In genomic region chr7:132554091-132554490, GRCm38 (mm10) we compare ENCODE assay signal across 22 mouse cellular contexts. TPM values are rescaled to one million over a fixed set of nuclear protein-coding genes. Genes with fewer than 3 reads are reported as not detected.
A peak's percentile ranks its signal among the peaks of the same experiment; 100 is the strongest.
DNase-seq lines count a peak whose midpoint lies in the region; ATAC-seq and TF ChIP-seq lines count a peak whose summit lies in the region.
"Had no signal": no experiment of that assay in that cellular context is flagged by ENCODE, and none has a peak within 500 bp of the region (broad histone marks: within the 10 kb centered on the region; RNA-seq: fewer than 3 reads in every experiment).

No protein-coding gene starts in this region.

- TF ChIP-seq CTCF in MEL (IDR thresholded peaks at IDR 0.05 in 2 of 3, conservative IDR thresholded peaks at IDR 0.05 in 1 of 3; ENCODE audit: control insufficient read depth in 1 of 3, insufficient read depth in 1 of 3, low read depth in 2 of 3, low read length in 3 of 3, poor library complexity in 1 of 3, severe bottlenecking in 1 of 3) = no peak
- no peak for TF ChIP-seq CTCF in brain, embryonic 14.5 days (IDR thresholded peaks at IDR 0.05; ENCODE audit: borderline replicate concordance, extremely low read depth, insufficient read depth, insufficient read length)

- TF ChIP-seq RAD21 in MEL (IDR thresholded peaks at IDR 0.05; ENCODE audit: low read depth, low read length) = no peak

- DNase-seq in limb, embryonic 14.5 days (ENCODE audit: low spot score) = peak; percentile 67
- DNase-seq in limb, embryonic 10.5 days (ENCODE audit: low spot score) = no peak
- peak; percentile 34 for DNase-seq in MEL (ENCODE audit: low read depth, low spot score)
- peak; percentile 70 for DNase-seq in brain, embryonic 14.5 days (ENCODE audit: low read depth)
- DNase-seq in kidney, postnatal 14 days = peak; percentile 69
- no peak for DNase-seq in layer of hippocampus, adult 8-10 months (ENCODE audit: low spot score in 2 of 2)
- DNase-seq in embryo, embryonic 11 days = no peak
- DNase-seq: adrenal gland, adult 8-10 months; cerebellum, postnatal 25 days; gastrocnemius, postnatal 10 days; heart, adult 11 months; thymus, postnatal 36 days had no signal

- no peak overlapping the region for H3K27ac ChIP-seq in limb, embryonic 14.5 days (replicated peaks; ENCODE audit: low read depth, low read length)
- no peak overlapping the region for H3K27ac ChIP-seq in limb, embryonic 10.5 days
- H3K27ac ChIP-seq in MEL (ENCODE audit: control insufficient read depth, low read depth, low read length) = no peak overlapping the region
- H3K27ac ChIP-seq: forebrain, embryonic 13.5 days; hindbrain, embryonic 14.5 days; limb, embryonic 13.5 days; midbrain, embryonic 12.5 days had no signal

- no peak overlapping the region for H3K4me2 ChIP-seq in limb, embryonic 14.5 days (replicated peaks; ENCODE audit: low read depth, low read length, severe bottlenecking)
- H3K4me2 ChIP-seq: forebrain, embryonic 13.5 days; heart, embryonic 12.5 days; hindbrain, embryonic 14.5 days; limb, embryonic 13.5 days; midbrain, embryonic 12.5 days had no signal

- no peak for TF ChIP-seq POLR2A in limb, embryonic 14.5 days (IDR thresholded peaks at IDR 0.05; ENCODE audit: borderline replicate concordance, extremely low read depth, insufficient read depth, insufficient read length)
- no peak for TF ChIP-seq POLR2A in MEL (IDR thresholded peaks at IDR 0.05; ENCODE audit: control insufficient read depth in 1 of 2, insufficient read depth in 1 of 2, low read depth in 1 of 2, low read length in 2 of 2, poor library complexity in 1 of 2)
- no peak for TF ChIP-seq POLR2A in brain, embryonic 14.5 days (IDR thresholded peaks at IDR 0.05; ENCODE audit: borderline replicate concordance, extremely low read depth, insufficient read depth, insufficient read length, poor library complexity, severe bottlenecking)

- no peak for TF ChIP-seq EP300 in MEL (IDR thresholded peaks at IDR 0.05; ENCODE audit: low read depth in 1 of 2, low read length in 2 of 2)

- H3K79me2 ChIP-seq in MEL (ENCODE audit: control insufficient read depth, insufficient read depth, low read length, poor library complexity) = no peaks in the 10 kb centered on the region

- no peak overlapping the region for H3K9ac ChIP-seq in limb, embryonic 14.5 days (ENCODE audit: low read depth, low read length, severe bottlenecking)
- no peak overlapping the region for H3K9ac ChIP-seq in MEL (ENCODE audit: control insufficient read depth, low read depth, low read length, poor library complexity, severe bottlenecking)
- H3K9ac ChIP-seq: forebrain, embryonic 13.5 days; heart, embryonic 12.5 days; hindbrain, embryonic 14.5 days; limb, embryonic 13.5 days; midbrain, embryonic 12.5 days had no signal

- no peaks in the 10 kb centered on the region for H3K27me3 ChIP-seq in limb, embryonic 14.5 days (ENCODE audit: control insufficient read depth, insufficient read depth, low read length)
- no peaks in the 10 kb centered on the region for H3K27me3 ChIP-seq in limb, embryonic 10.5 days (ENCODE audit: low read depth, poor library complexity, severe bottlenecking)
- no peaks in the 10 kb centered on the region for H3K27me3 ChIP-seq in MEL (ENCODE audit: control insufficient read depth in 1 of 2, insufficient read depth in 2 of 2, low read length in 2 of 2)
- H3K27me3 ChIP-seq: forebrain, embryonic 13.5 days; heart, embryonic 12.5 days; limb, embryonic 13.5 days had no signal

- no peak overlapping the region for H3K4me3 ChIP-seq in limb, embryonic 14.5 days (replicated peaks; ENCODE audit: low read length)
- no peak overlapping the region for H3K4me3 ChIP-seq in limb, embryonic 10.5 days
- no peak overlapping the region for H3K4me3 ChIP-seq in MEL (ENCODE audit: control insufficient read depth in 1 of 2, insufficient read depth in 1 of 2, low read depth in 2 of 2, low read length in 2 of 2)
- H3K4me3 ChIP-seq: forebrain, embryonic 13.5 days; heart, embryonic 12.5 days; limb, embryonic 13.5 days; midbrain, embryonic 12.5 days; myocyte had no signal

- H3K4me1 ChIP-seq in limb, embryonic 14.5 days (ENCODE audit: control insufficient read depth, insufficient read depth, low read length) = peaks cover 5% of the 10 kb centered on the region; the same call in 1 of the 2 replicates
- peaks cover 11% of the 10 kb centered on the region for H3K4me1 ChIP-seq in limb, embryonic 10.5 days
- peaks cover 0 to 22% of the 10 kb centered on the region in 2 experiments; a peak in 2 of 4 replicates for H3K4me1 ChIP-seq in MEL (ENCODE audit: control insufficient read depth in 1 of 2, insufficient read depth in 2 of 2, low read length in 2 of 2)
- H3K4me1 ChIP-seq: forebrain, embryonic 13.5 days; midbrain, embryonic 12.5 days had no signal

- 35% methylated on average over 2 of the region's 2 CpGs for WGBS in limb, embryonic 14.5 days
- WGBS in limb, embryonic 10.5 days = 81% methylated on average over 2 of the region's 2 CpGs

- H3K9me3 ChIP-seq in limb, embryonic 14.5 days (ENCODE audit: control insufficient read depth, low read length) = no peaks in the 10 kb centered on the region
- no peaks in the 10 kb centered on the region for H3K9me3 ChIP-seq in limb, embryonic 10.5 days (replicated peaks)
- no peaks in the 10 kb centered on the region for H3K9me3 ChIP-seq in MEL (replicated peaks; ENCODE audit: insufficient read depth, low read length)
- H3K9me3 ChIP-seq: forebrain, embryonic 13.5 days; heart, embryonic 12.5 days; limb, embryonic 13.5 days; midbrain, embryonic 12.5 days had no signal

- ATAC-seq in limb, embryonic 14.5 days (ENCODE audit: low FRiP score, low read depth) = no peak
- ATAC-seq: forebrain, embryonic 13.5 days; intestine, embryonic 16.5 days had no signal

- H3K36me3 ChIP-seq in limb, embryonic 14.5 days (ENCODE audit: control insufficient read depth, insufficient read depth, low read length) = peaks cover 25% of the 10 kb centered on the region
- H3K36me3 ChIP-seq in limb, embryonic 10.5 days = peaks cover 22% of the 10 kb centered on the region
- H3K36me3 ChIP-seq in MEL (ENCODE audit: control insufficient read depth in 1 of 2, insufficient read depth in 2 of 2, low read length in 2 of 2) = peaks cover 8 to 12% of the 10 kb centered on the region in 2 experiments

TF ChIP-seq in MEL, 35 proteins besides CTCF, POLR2A, EP300 and RAD21:
- TF ChIP-seq SMC3 (IDR thresholded peaks at IDR 0.05; ENCODE audit: low read depth, low read length) (no peak), JUND (IDR thresholded peaks at IDR 0.05; ENCODE audit: low read depth, low read length) (no peak), TCF12 (IDR thresholded peaks at IDR 0.05; ENCODE audit: low read depth, low read length) (0 out of 2 replicates have a peak, but pooled peaks have one; percentile 8), ZNF384 (IDR thresholded peaks at IDR 0.05; ENCODE audit: low read depth, low read length) (no peak), CHD2 (IDR thresholded peaks at IDR 0.05; ENCODE audit: low read length) (no peak), MAZ (IDR thresholded peaks at IDR 0.05; ENCODE audit: low read depth, low read length) (no peak), CHD1 (IDR thresholded peaks at IDR 0.05; ENCODE audit: low read depth, low read length) (no peak), POLR2AphosphoS2 (IDR thresholded peaks at IDR 0.05; ENCODE audit: low read length) (no peak)

RNA-seq across cellular contexts. Expression of gene Oat, which starts 22.1 kb away (rescaled TPM):
- polyA plus RNA-seq in limb, embryonic 14.5 days (2012; rRNA removed) = 148 and 169 TPM in 2 replicates
- polyA plus RNA-seq in limb, embryonic 14.5 days (2014; fragmentation: Nextera tagmentation; extraction: Ambion mirVana) = 243 and 250 TPM in 2 replicates
- 126 TPM in 2 replicates for polyA plus RNA-seq in limb, embryonic 10.5 days (2016; fragmentation: Nextera tagmentation; extraction: Ambion mirVana)
- total RNA-seq in MEL (2012; rRNA removed) = 226 and 236 TPM in 2 replicates
- 100 to 1,000 TPM; 190 to 209 TPM for polyA plus RNA-seq in MEL (2012; ENCODE audit: insufficient read depth in 1 of 2, insufficient read length in 2 of 2, low read depth in 1 of 2, low replicate concordance in 2 of 2, missing spikeins in 1 of 2)
- polyA plus RNA-seq in brain, embryonic 14.5 days (2012; rRNA removed) = 59.2 and 63.8 TPM in 2 replicates
- 100 to 1,000 TPM in 3 of 4 experiments, 10 to 100 TPM in 1; 97.0 to 114 (median 108) TPM for total RNA-seq in layer of hippocampus, adult 8-10 months (2022)

RNA-seq across cellular contexts. Expression of gene Nkx1-2, which starts 45.3 kb away (rescaled TPM):
- polyA plus RNA-seq in limb, embryonic 14.5 days (2012; rRNA removed) = 0.10 and 0.17 TPM in 2 replicates
- 0.08 and 0.21 TPM in 2 replicates for polyA plus RNA-seq in limb, embryonic 14.5 days (2014; fragmentation: Nextera tagmentation; extraction: Ambion mirVana)
- polyA plus RNA-seq in limb, embryonic 10.5 days (2016; fragmentation: Nextera tagmentation; extraction: Ambion mirVana) = 0.09 TPM in 1 of 2 replicates, not detected in the other
- total RNA-seq in MEL (2012; rRNA removed) = 1.5 and 2.4 TPM in 2 replicates
- 1 to 10 TPM in 1 of 2 experiments, not detected in 1; 2.8 TPM for polyA plus RNA-seq in MEL (2012; ENCODE audit: insufficient read depth in 1 of 2, insufficient read length in 2 of 2, low read depth in 1 of 2, low replicate concordance in 2 of 2, missing spikeins in 1 of 2)
- 0.43 and 0.88 TPM in 2 replicates for polyA plus RNA-seq in brain, embryonic 14.5 days (2012; rRNA removed)
- total RNA-seq in layer of hippocampus, adult 8-10 months (2022) = under 1 TPM in 1 of 4 experiments, not detected in 3; 0.14 TPM
- total RNA-seq: adrenal gland, adult 8-10 months; gastrocnemius, postnatal 10 days; heart, postnatal 25 days; layer of hippocampus, postnatal 10 days had no signal
- polyA plus RNA-seq: heart, embryonic 12.5 days; liver, embryonic 16.5 days; myocyte had no signal

RNA-seq across cellular contexts. Expression of gene Lhpp, which starts 56.3 kb away (rescaled TPM):
- 20.9 and 21.0 TPM in 2 replicates for polyA plus RNA-seq in limb, embryonic 14.5 days (2012; rRNA removed)
- polyA plus RNA-seq in limb, embryonic 14.5 days (2014; fragmentation: Nextera tagmentation; extraction: Ambion mirVana) = 22.5 and 24.9 TPM in 2 replicates
- polyA plus RNA-seq in limb, embryonic 10.5 days (2016; fragmentation: Nextera tagmentation; extraction: Ambion mirVana) = 20.1 and 28.0 TPM in 2 replicates
- 30.3 and 31.0 TPM in 2 replicates for total RNA-seq in MEL (2012; rRNA removed)
- 10 to 100 TPM in 1 of 2 experiments, not detected in 1; 39.3 TPM for polyA plus RNA-seq in MEL (2012; ENCODE audit: insufficient read depth in 1 of 2, insufficient read length in 2 of 2, low read depth in 1 of 2, low replicate concordance in 2 of 2, missing spikeins in 1 of 2)
- 27.4 and 33.8 TPM in 2 replicates for polyA plus RNA-seq in brain, embryonic 14.5 days (2012; rRNA removed)
- 10 to 100 TPM; 22.1 to 23.2 (median 22.3) TPM for total RNA-seq in layer of hippocampus, adult 8-10 months (2022)

Comparison
In these comparisons a context has a peak if more than half of its experiments do, and no peak if none do; other contexts are left out.
1. DNase-seq: peak in limb, embryonic 14.5 days (single experiment), MEL (single experiment), brain, embryonic 14.5 days (single experiment) and kidney, postnatal 14 days (single experiment); none in limb, embryonic 10.5 days (single experiment), layer of hippocampus, adult 8-10 months (0 of 2) and embryo, embryonic 11 days (single experiment).